8 mouse cellular contexts compared by ENCODE assay signal in the genomic region with DNA sequence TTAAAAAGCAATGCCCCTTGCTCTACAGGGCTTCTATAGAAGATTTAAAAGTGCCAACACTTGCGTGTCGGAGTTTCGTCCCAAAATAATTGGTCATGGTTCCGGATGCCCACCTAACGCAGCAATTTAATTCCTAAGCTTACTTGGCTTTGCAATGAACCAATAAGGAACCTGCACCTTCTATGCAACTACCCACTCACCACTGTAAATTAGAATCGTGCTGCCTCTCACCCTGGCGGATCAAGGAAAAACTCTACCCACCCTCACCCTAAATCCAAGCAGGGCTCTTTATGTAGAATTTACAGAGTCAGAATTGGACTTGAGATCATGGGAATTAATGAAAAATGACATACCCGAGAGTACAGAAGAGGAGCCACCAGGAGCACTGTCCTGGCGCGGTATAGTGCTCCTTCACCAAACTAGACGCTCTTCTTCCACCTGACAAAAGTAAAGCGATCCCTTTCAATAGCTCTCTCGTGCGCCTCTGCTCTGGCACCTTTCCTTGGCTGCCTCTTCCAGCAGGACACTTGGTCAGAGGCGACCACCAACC. TPM values are rescaled to one million over a fixed set of nuclear protein-coding genes. Genes with fewer than 3 reads are reported as not detected.
DNase-seq lines count a peak whose midpoint lies in the region; ATAC-seq and TF ChIP-seq lines count a peak whose summit lies in the region.

No protein-coding gene starts in this region.

- no peak for TF ChIP-seq RAD21 in CH12.LX (IDR thresholded peaks at IDR 0.05; ENCODE audit: low read depth, low read length)

- H3K27me3 ChIP-seq in heart, adult 2 months (ENCODE audit: control insufficient read depth, insufficient read depth, low read length): no peaks in the 10 kb centered on the region
- no peaks in the 10 kb centered on the region for H3K27me3 ChIP-seq in CH12.LX (replicated peaks)
- no peaks in the 10 kb centered on the region for H3K27me3 ChIP-seq in forebrain, embryonic 12.5 days
- no peaks in the 10 kb centered on the region for H3K27me3 ChIP-seq in liver, embryonic 11.5 days (replicated peaks; ENCODE audit: control insufficient read depth, insufficient read depth, low read length)
- no peaks in the 10 kb centered on the region for H3K27me3 ChIP-seq in stomach, embryonic 16.5 days (ENCODE audit: control insufficient read depth, insufficient read depth, low read length)

- H3K9ac ChIP-seq in heart, adult 2 months (ENCODE audit: low read depth, low read length): peak overlapping the region; percentile 88
- H3K9ac ChIP-seq in CH12.LX (ENCODE audit: insufficient read depth, low read depth): peak overlapping the region; percentile 92
- peak overlapping the region; percentile 94 for H3K9ac ChIP-seq in forebrain, embryonic 12.5 days
- peak overlapping the region; percentile 90 for H3K9ac ChIP-seq in liver, embryonic 11.5 days (ENCODE audit: low read depth, low read length)
- H3K9ac ChIP-seq in stomach, embryonic 16.5 days (ENCODE audit: low read length): peak overlapping the region; percentile 97

- H3K27ac ChIP-seq in heart, adult 2 months: peak overlapping the region; percentile 96
- 0 out of 2 replicates have a peak overlapping the region, but pooled peaks have one; percentile 13 for H3K27ac ChIP-seq in CH12.LX (ENCODE audit: insufficient read depth, low read depth)
- peak overlapping the region; percentile 90 for H3K27ac ChIP-seq in forebrain, embryonic 12.5 days
- H3K27ac ChIP-seq in liver, embryonic 11.5 days (ENCODE audit: low read depth, low read length): peak overlapping the region; percentile 65
- peak overlapping the region; percentile 86 for H3K27ac ChIP-seq in stomach, embryonic 16.5 days (ENCODE audit: low read length)

- no peaks in the 10 kb centered on the region for H3K9me3 ChIP-seq in CH12.LX (replicated peaks; ENCODE audit: low read length)
- H3K9me3 ChIP-seq in forebrain, embryonic 12.5 days: no peaks in the 10 kb centered on the region
- H3K9me3 ChIP-seq in liver, embryonic 11.5 days (ENCODE audit: control insufficient read depth, low read length): no peaks in the 10 kb centered on the region
- H3K9me3 ChIP-seq in stomach, embryonic 16.5 days (replicated peaks; ENCODE audit: control insufficient read depth, low read length): no peaks in the 10 kb centered on the region

- no peak for DNase-seq in heart, adult 2 months
- DNase-seq in heart, postnatal 14 days: no peak
- no peak for DNase-seq in CH12.LX (ENCODE audit: extremely low read depth)
- no peak for DNase-seq in liver, embryonic 11.5 days (ENCODE audit: low spot score)
- DNase-seq in spleen, postnatal 4 days (ENCODE audit: low spot score in 2 of 2): no peak
- DNase-seq in thymus, adult 18-20 months: no peak

- peak overlapping the region; percentile 94 for H3K4me3 ChIP-seq in heart, adult 2 months
- peak overlapping the region; percentile 70 to 81 (median 78) for H3K4me3 ChIP-seq in CH12.LX (replicated peaks in 1 of 3; ENCODE audit: low read depth in 2 of 3, low read length in 2 of 3, poor library complexity in 1 of 3)
- peak overlapping the region; percentile 87 for H3K4me3 ChIP-seq in forebrain, embryonic 12.5 days (replicated peaks)
- H3K4me3 ChIP-seq in liver, embryonic 11.5 days (ENCODE audit: low read depth, low read length): peak overlapping the region; percentile 78
- peak overlapping the region; percentile 67 for H3K4me3 ChIP-seq in stomach, embryonic 16.5 days (replicated peaks; ENCODE audit: low read length)

- dilution Hi-C loops in CH12.LX (cut with MboI; ENCODE audit: extremely low pct_ligation_motif_present, extremely low pct_unique_long_range_greater_than_20kb, low sequenced_read_pairs): no loop called here

- intact Hi-C loops in heart, adult 2 months (cut with DNase I): loop anchor here (5.0 kb wide), 1 partner anchor 50 kb away; no protein-coding TSS in a partner anchor
- intact Hi-C loops in heart, postnatal 14 days (cut with DNase I): no loop called here

- ATAC-seq in forebrain, embryonic 12.5 days (ENCODE audit: low FRiP score): peak; percentile 24
- ATAC-seq in liver, embryonic 11.5 days (replicated peaks; ENCODE audit: low FRiP score): peak; percentile 64
- ATAC-seq in stomach, embryonic 16.5 days (ENCODE audit: insufficient read depth, low FRiP score): peak; percentile 50; the same call in 1 of the 2 replicates

- 0 out of 2 replicates have a peak, but pooled peaks cover 4% of the 10 kb centered on the region for H3K79me2 ChIP-seq in heart, adult 2 months (replicated peaks; ENCODE audit: control insufficient read depth, insufficient read depth, low read length)
- peaks cover 31% of the 10 kb centered on the region for H3K79me2 ChIP-seq in CH12.LX (replicated peaks; ENCODE audit: control insufficient read depth, extremely low read depth, insufficient read depth, poor library complexity, severe bottlenecking)

- H3K4me1 ChIP-seq in heart, adult 2 months (ENCODE audit: control insufficient read depth, insufficient read depth, low read length): peaks cover 2% of the 10 kb centered on the region
- H3K4me1 ChIP-seq in CH12.LX (ENCODE audit: control insufficient read depth in 1 of 2, insufficient read depth in 2 of 2): peaks cover 5 to 32% of the 10 kb centered on the region in 2 experiments; a peak in 3 of 4 replicates
- H3K4me1 ChIP-seq in forebrain, embryonic 12.5 days: peaks cover 18% of the 10 kb centered on the region
- peaks cover 4% of the 10 kb centered on the region for H3K4me1 ChIP-seq in liver, embryonic 11.5 days (replicated peaks; ENCODE audit: control insufficient read depth, insufficient read depth, low read length)
- H3K4me1 ChIP-seq in stomach, embryonic 16.5 days (ENCODE audit: control insufficient read depth, insufficient read depth, low read length): peaks cover 17% of the 10 kb centered on the region

- H3K4me2 ChIP-seq in CH12.LX (ENCODE audit: insufficient read depth, low read depth, poor library complexity, severe bottlenecking): peak overlapping the region; percentile 95
- H3K4me2 ChIP-seq in forebrain, embryonic 12.5 days: peak overlapping the region; percentile 78
- H3K4me2 ChIP-seq in liver, embryonic 11.5 days: peak overlapping the region; percentile 71
- peak overlapping the region; percentile 79 for H3K4me2 ChIP-seq in stomach, embryonic 16.5 days (ENCODE audit: low read depth, low read length)

- H3K36me3 ChIP-seq in heart, adult 2 months (ENCODE audit: control insufficient read depth, insufficient read depth, low read length): peaks cover 6% of the 10 kb centered on the region
- H3K36me3 ChIP-seq in CH12.LX (replicated peaks in 1 of 2; ENCODE audit: control insufficient read depth in 1 of 2, insufficient read depth in 1 of 2, low read length in 1 of 2): peaks cover 13 to 48% of the 10 kb centered on the region in 2 experiments
- H3K36me3 ChIP-seq in forebrain, embryonic 12.5 days (replicated peaks): peaks cover 28% of the 10 kb centered on the region
- H3K36me3 ChIP-seq in liver, embryonic 11.5 days (ENCODE audit: control insufficient read depth, insufficient read depth, low read length): peaks cover 11% of the 10 kb centered on the region; the same call in 1 of the 2 replicates
- no peaks in the 10 kb centered on the region for H3K36me3 ChIP-seq in stomach, embryonic 16.5 days (ENCODE audit: control insufficient read depth, insufficient read depth, low read length)

- no peak for TF ChIP-seq POLR2A in heart, adult 2 months (IDR thresholded peaks at IDR 0.05; ENCODE audit: insufficient read depth, low read depth, low read length)
- TF ChIP-seq POLR2A in CH12.LX (IDR thresholded peaks at IDR 0.05; ENCODE audit: low read depth, low read length): no peak

- 1% methylated on average over 15 of the region's 15 CpGs for WGBS in heart, adult 2 months
- WGBS in forebrain, embryonic 12.5 days: 4% methylated on average over 15 of the region's 15 CpGs
- WGBS in liver, embryonic 11.5 days: 4% methylated on average over 15 of the region's 15 CpGs
- WGBS in stomach, embryonic 16.5 days: 4% methylated on average over 15 of the region's 15 CpGs

- TF ChIP-seq EP300 in heart, adult 2 months (IDR thresholded peaks at IDR 0.05; ENCODE audit: insufficient read depth, low read depth, low read length): no peak
- no peak for TF ChIP-seq EP300 in CH12.LX (IDR thresholded peaks at IDR 0.05; ENCODE audit: low read length)

- in situ Hi-C loops in CH12.LX (cut with MboI; ENCODE audit: low pct_ligation_motif_present, low pct_unique_long_range_greater_than_20kb, low sequenced_read_pairs): loop anchor here (5.0 kb wide), 2 partner anchors 40 to 85 kb away; a partner anchor contains a TSS

- TF ChIP-seq CTCF in heart, adult 2 months (IDR thresholded peaks at IDR 0.05): no peak
- no peak for TF ChIP-seq CTCF in CH12.LX (conservative IDR thresholded peaks at IDR 0.05 in 1 of 2, IDR thresholded peaks at IDR 0.05 in 1 of 2; ENCODE audit: low read depth in 2 of 2, low read length in 2 of 2)

RNA-seq across cellular contexts. Expression of a gene that starts 0.4 kb away (rescaled TPM):
- total RNA-seq in heart, adult 2 months (2021): 10 to 100 TPM; 31.7 to 36.9 TPM
- 16.2 and 26.2 TPM in 2 replicates for polyA plus RNA-seq in heart, adult 2 months (2012; rRNA removed)
- 10 to 100 TPM; 25.1 to 32.2 TPM for total RNA-seq in heart, postnatal 14 days (2021)
- total RNA-seq in CH12.LX (2012; rRNA removed) (61.4 and 72.5 TPM in 2 replicates), CH12.LX (2014; rRNA removed) (105 TPM in 2 replicates)
- polyA plus RNA-seq in CH12.LX (2012; ENCODE audit: insufficient read length, low read depth): 98.3 and 112 TPM in 2 replicates
- 63.6 and 64.0 TPM in 2 replicates for polyA plus RNA-seq in forebrain, embryonic 12.5 days (2016; fragmentation: Nextera tagmentation; extraction: Ambion mirVana)
- polyA plus RNA-seq in liver, embryonic 11.5 days (2014; fragmentation: Nextera tagmentation; extraction: Ambion mirVana): 76.1 and 80.5 TPM in 2 replicates
- polyA plus RNA-seq in stomach, embryonic 16.5 days (2015; fragmentation: Nextera tagmentation; extraction: Ambion mirVana): 44.1 and 46.2 TPM in 2 replicates

RNA-seq across cellular contexts. Expression of a gene that starts 0.4 kb away (rescaled TPM):
- 10 to 100 TPM; 29.6 to 30.1 TPM for total RNA-seq in heart, adult 2 months (2021)
- polyA plus RNA-seq in heart, adult 2 months (2012; rRNA removed): 23.1 and 36.5 TPM in 2 replicates
- total RNA-seq in heart, postnatal 14 days (2021): 10 to 100 TPM; 32.1 to 34.7 TPM
- total RNA-seq in CH12.LX (2012; rRNA removed) (15.8 and 16.7 TPM in 2 replicates), CH12.LX (2014; rRNA removed) (19.3 and 21.9 TPM in 2 replicates)
- polyA plus RNA-seq in CH12.LX (2012; ENCODE audit: insufficient read length, low read depth): 19.8 and 20.0 TPM in 2 replicates
- 53.0 and 55.3 TPM in 2 replicates for polyA plus RNA-seq in forebrain, embryonic 12.5 days (2016; fragmentation: Nextera tagmentation; extraction: Ambion mirVana)
- 22.6 and 24.2 TPM in 2 replicates for polyA plus RNA-seq in liver, embryonic 11.5 days (2014; fragmentation: Nextera tagmentation; extraction: Ambion mirVana)
- polyA plus RNA-seq in stomach, embryonic 16.5 days (2015; fragmentation: Nextera tagmentation; extraction: Ambion mirVana): 28.5 and 29.5 TPM in 2 replicates

RNA-seq across cellular contexts. Expression of a gene that starts 41.2 kb away (rescaled TPM):
- total RNA-seq in heart, adult 2 months (2021): 10 to 100 TPM; 11.9 to 13.4 TPM
- 7.2 and 8.2 TPM in 2 replicates for polyA plus RNA-seq in heart, adult 2 months (2012; rRNA removed)
- total RNA-seq in heart, postnatal 14 days (2021): 10 to 100 TPM; 12.2 to 15.2 TPM
- total RNA-seq in CH12.LX (2012; rRNA removed) (123 and 147 TPM in 2 replicates), CH12.LX (2014; rRNA removed) (223 and 261 TPM in 2 replicates)
- polyA plus RNA-seq in CH12.LX (2012; ENCODE audit: insufficient read length, low read depth): 166 and 208 TPM in 2 replicates
- polyA plus RNA-seq in forebrain, embryonic 12.5 days (2016; fragmentation: Nextera tagmentation; extraction: Ambion mirVana): 288 and 299 TPM in 2 replicates
- polyA plus RNA-seq in liver, embryonic 11.5 days (2014; fragmentation: Nextera tagmentation; extraction: Ambion mirVana): 174 and 191 TPM in 2 replicates
- polyA plus RNA-seq in stomach, embryonic 16.5 days (2015; fragmentation: Nextera tagmentation; extraction: Ambion mirVana): 118 and 119 TPM in 2 replicates

RNA-seq across cellular contexts. Expression of a gene that starts 45.9 kb away (rescaled TPM):
- total RNA-seq in heart, adult 2 months (2021): 10 to 100 TPM; 68.6 to 74.9 TPM
- polyA plus RNA-seq in heart, adult 2 months (2012; rRNA removed): 54.7 and 65.4 TPM in 2 replicates
- 10 to 100 TPM; 64.9 to 68.5 TPM for total RNA-seq in heart, postnatal 14 days (2021)
- total RNA-seq in CH12.LX (2012; rRNA removed) (112 and 128 TPM in 2 replicates), CH12.LX (2014; rRNA removed) (92.9 and 97.2 TPM in 2 replicates)
- polyA plus RNA-seq in CH12.LX (2012; ENCODE audit: insufficient read length, low read depth): 107 and 110 TPM in 2 replicates
- polyA plus RNA-seq in forebrain, embryonic 12.5 days (2016; fragmentation: Nextera tagmentation; extraction: Ambion mirVana): 59.8 and 60.2 TPM in 2 replicates
- polyA plus RNA-seq in liver, embryonic 11.5 days (2014; fragmentation: Nextera tagmentation; extraction: Ambion mirVana): 116 and 119 TPM in 2 replicates
- polyA plus RNA-seq in stomach, embryonic 16.5 days (2015; fragmentation: Nextera tagmentation; extraction: Ambion mirVana): 80.0 and 85.7 TPM in 2 replicates

RNA-seq across cellular contexts. Expression of a gene that starts 53.0 kb away (rescaled TPM):
- total RNA-seq in heart, adult 2 months (2021): 10 to 100 TPM; 35.7 to 37.7 TPM
- 27.4 and 34.1 TPM in 2 replicates for polyA plus RNA-seq in heart, adult 2 months (2012; rRNA removed)
- 10 to 100 TPM; 25.7 to 35.1 TPM for total RNA-seq in heart, postnatal 14 days (2021)
- total RNA-seq in CH12.LX (2012; rRNA removed) (11.2 and 14.8 TPM in 2 replicates), CH12.LX (2014; rRNA removed) (10.9 and 12.9 TPM in 2 replicates)
- 11.1 and 11.4 TPM in 2 replicates for polyA plus RNA-seq in CH12.LX (2012; ENCODE audit: insufficient read length, low read depth)
- 13.2 and 16.0 TPM in 2 replicates for polyA plus RNA-seq in forebrain, embryonic 12.5 days (2016; fragmentation: Nextera tagmentation; extraction: Ambion mirVana)
- 10.0 and 12.2 TPM in 2 replicates for polyA plus RNA-seq in liver, embryonic 11.5 days (2014; fragmentation: Nextera tagmentation; extraction: Ambion mirVana)
- 13.9 and 14.9 TPM in 2 replicates for polyA plus RNA-seq in stomach, embryonic 16.5 days (2015; fragmentation: Nextera tagmentation; extraction: Ambion mirVana)

Comparison
In these comparisons a context has a peak if more than half of its experiments do, and no peak if none do; other contexts are left out.
1. H3K27ac ChIP-seq: peak in every context shown above with its lines; median percentile 96 in heart, adult 2 months; 90 in forebrain, embryonic 12.5 days; 86 in stomach, embryonic 16.5 days; 65 in liver, embryonic 11.5 days; 13 in CH12.LX.
2. RNA of a gene that starts 41.2 kb away (polyA plus RNA-seq): 288 to 299 TPM in forebrain, embryonic 12.5 days, 174 to 191 TPM in liver, embryonic 11.5 days, 166 to 208 TPM in CH12.LX and 118 to 119 TPM in stomach, embryonic 16.5 days; 7.2 to 8.2 TPM in heart, adult 2 months; every median in the first group is over 10 times any median in the second.
3. Peak in every context shown above with its lines, with median percentiles within 50 percentile points of each other: H3K4me3 ChIP-seq, H3K9ac ChIP-seq, H3K4me2 ChIP-seq and ATAC-seq.